Mouse (Mus musculus) forebrain, embryonic 10.5 days (tissue): Measurements from ENCODE around the gene Adcy6. TPM values are rescaled to one million over a fixed set of nuclear protein-coding genes. Genes with fewer than 3 reads are reported as not detected.

Experiments used
- DNase-seq: peaks from one replicate; pipeline ENCODE4 v3.0.0-alpha.2; 2017; ENCODE audit warnings: low spot score; ENCODE audit errors: extremely low spot score
- H3K27ac ChIP-seq: fragments of 300-500 bp; sonication (generic); 2 replicates; pipeline ENCODE4 v1.5.1; 2016; ENCODE audit warnings: mild to moderate bottlenecking
- H3K27me3 ChIP-seq: fragments of 300-500 bp; sonication (generic); 2 replicates; pipeline ENCODE4 v1.6.1; 2016; ENCODE audit warnings: mild to moderate bottlenecking; ENCODE audit not compliant: poor library complexity, severe bottlenecking
- H3K36me3 ChIP-seq: fragments of 300-500 bp; sonication (generic); replicated peaks from 2 replicates; pipeline ENCODE4 v1.6.1; 2016; ENCODE audit warnings: mild to moderate bottlenecking, moderate library complexity
- H3K4me1 ChIP-seq: fragments of 300-500 bp; sonication (generic); 2 replicates; pipeline ENCODE4 v1.6.1; 2016
- H3K4me3 ChIP-seq: fragments of 300-500 bp; sonication (generic); 2 replicates; pipeline ENCODE4 v1.5.1; 2016; ENCODE audit warnings: mild to moderate bottlenecking, moderate library complexity
- H3K9me3 ChIP-seq: fragments of 300-500 bp; sonication (generic); 2 replicates; pipeline ENCODE4 v1.6.1; 2016; ENCODE audit warnings: mild to moderate bottlenecking, moderate library complexity
- WGBS: fragments of 180-500 bp; shearing (Covaris S2); methylation state at CpG from one replicate; pipeline ENCODE4 v1.1.7; 2016; 5-methylcytosine and 5-hydroxymethylcytosine counted together
- polyA plus RNA-seq: library from polyadenylated mRNA; unstranded; fragments of >200 nt; fragmentation: Nextera tagmentation; extraction: Ambion mirVana; gene quantifications from 2 replicates; pipeline ENCODE4 v1.2.1, GENCODE M21; 2016

Gene Adcy6
- polyA plus RNA-seq, 1 experiment from 2014 or later = 11.9 TPM

GRCm38 (mm10) chr15:98635291-98635841, 25.5 kb upstream of the Adcy6 start:
- Histone ChIP-seq H3K4me3 (peak overlapping the region; percentile 87), H3K4me1 (peaks cover 79% of the 10 kb centered on the region), H3K27ac (peak overlapping the region; percentile 95), H3K27me3 (peaks cover 92% of the 10 kb centered on the region), H3K36me3 (peaks cover 11% of the 10 kb centered on the region), H3K9me3 (no peaks in the 10 kb centered on the region)
- WGBS = 1% methylated on average over 21 of the region's 21 CpGs
- DNase-seq = no peak

GRCm38 (mm10) chr15:98634541-98635081, 24.7 kb upstream of the Adcy6 start:
- H3K4me3 ChIP-seq = peak overlapping the region; percentile 87
- H3K4me1 ChIP-seq = peaks cover 79% of the 10 kb centered on the region
- H3K27ac ChIP-seq = peak overlapping the region; percentile 95
- H3K27me3 ChIP-seq = peaks cover 93% of the 10 kb centered on the region
- peak; percentile 87 for DNase-seq
- no peaks in the 10 kb centered on the region for H3K9me3 ChIP-seq
- peaks cover 4% of the 10 kb centered on the region; the same call in 1 of the 2 replicates for H3K36me3 ChIP-seq
- whole genome bisulfite sequencing = under 1% methylated on average over 63 of the region's 65 CpGs

GRCm38 (mm10) chr15:98633822-98634470, 24.1 kb upstream of the Adcy6 start:
- Histone ChIP-seq H3K27me3 (peaks cover 94% of the 10 kb centered on the region), H3K4me3 (peak overlapping the region; percentile 87), H3K27ac (peak overlapping the region; percentile 95), H3K4me1 (peaks cover 80% of the 10 kb centered on the region), H3K36me3 (no peaks in the 10 kb centered on the region), H3K9me3 (no peaks in the 10 kb centered on the region)
- no peak for DNase-seq
- WGBS = 0% methylated on average over 25 of the region's 25 CpGs

GRCm38 (mm10) chr15:98632921-98633320, 23.0 kb upstream of the Adcy6 start:
- peaks cover 90% of the 10 kb centered on the region for H3K4me1 ChIP-seq
- no peaks in the 10 kb centered on the region for H3K9me3 ChIP-seq
- H3K27me3 ChIP-seq = peaks cover 100% of the 10 kb centered on the region
- H3K4me3 ChIP-seq = peak overlapping the region; percentile 87
- no peak for DNase-seq
- WGBS = under 1% methylated on average over 4 of the region's 4 CpGs
- no peaks in the 10 kb centered on the region for H3K36me3 ChIP-seq
- peak overlapping the region; percentile 80; the same call in 1 of the 2 replicates for H3K27ac ChIP-seq

- H3K27me3 ChIP-seq = peaks cover 100% of the 10 kb centered on the region
- WGBS = under 1% methylated on average over 25 of the region's 25 CpGs
Observed at GRCm38 (mm10) chr15:98632107-98632744, 22.4 kb upstream of the Adcy6 start.

GRCm38 (mm10) chr15:98631493-98631892, 21.6 kb upstream of the Adcy6 start:
- H3K36me3 ChIP-seq = no peaks in the 10 kb centered on the region
- H3K27me3 ChIP-seq = peaks cover 100% of the 10 kb centered on the region
- H3K9me3 ChIP-seq = no peaks in the 10 kb centered on the region
- peak overlapping the region; percentile 87 for H3K4me3 ChIP-seq
- peak overlapping the region; percentile 80 for H3K27ac ChIP-seq
- peaks cover 85% of the 10 kb centered on the region for H3K4me1 ChIP-seq
- peak; percentile 82 for DNase-seq
- under 1% methylated on average over 18 of the region's 18 CpGs for WGBS

More at GRCm38 (mm10) chr15:98632107-98632744, 22.4 kb upstream of the Adcy6 start:
- H3K9me3 ChIP-seq = no peaks in the 10 kb centered on the region
- peak; percentile 69 for DNase-seq
- H3K4me3 ChIP-seq = peak overlapping the region; percentile 87
- H3K27ac ChIP-seq = peak overlapping the region; percentile 80
- H3K36me3 ChIP-seq = no peaks in the 10 kb centered on the region
- H3K4me1 ChIP-seq = peaks cover 90% of the 10 kb centered on the region

GRCm38 (mm10) chr15:98630540-98630939, 20.7 kb upstream of the Adcy6 start, which contains the start of gene Cacnb3:
Gene Cacnb3 (plus strand): TSS chr15:98630840.
- Histone ChIP-seq H3K27me3 (peaks cover 92% of the 10 kb centered on the region), H3K9me3 (no peaks in the 10 kb centered on the region), H3K4me3 (peak within 1 kb of the TSS; percentile 87), H3K36me3 (no peaks in the 10 kb centered on the region), H3K27ac (peak within 1 kb of the TSS; percentile 80), H3K4me1 (peaks cover 84% of the 10 kb centered on the region)
- DNase-seq = no peak
- WGBS = 35% methylated on average over 4 of the region's 4 CpGs

GRCm38 (mm10) chr15:98629464-98629863, 19.6 kb upstream of the Adcy6 start:
- H3K4me3 ChIP-seq = peak overlapping the region; percentile 33; the same call in 1 of the 2 replicates
- no peak for DNase-seq
- H3K4me1 ChIP-seq = peaks cover 73% of the 10 kb centered on the region
- 61% methylated on average over 6 of the region's 6 CpGs for WGBS
- H3K9me3 ChIP-seq = no peaks in the 10 kb centered on the region
- H3K27ac ChIP-seq = peak overlapping the region; percentile 74; the same call in 1 of the 2 replicates
- peaks cover 87% of the 10 kb centered on the region for H3K27me3 ChIP-seq
- H3K36me3 ChIP-seq = no peaks in the 10 kb centered on the region

GRCm38 (mm10) chr15:98628589-98629254, 18.8 kb upstream of the Adcy6 start:
- DNase-seq = peak; percentile 50
- H3K27ac ChIP-seq = peak overlapping the region; percentile 74
- peaks cover 66% of the 10 kb centered on the region for H3K4me1 ChIP-seq
- H3K9me3 ChIP-seq = no peaks in the 10 kb centered on the region
- peaks cover 83% of the 10 kb centered on the region for H3K27me3 ChIP-seq
- WGBS = 8% methylated on average over 20 of the region's 20 CpGs
- peak overlapping the region; percentile 33 for H3K4me3 ChIP-seq
- no peaks in the 10 kb centered on the region for H3K36me3 ChIP-seq

- H3K36me3 ChIP-seq = no peaks in the 10 kb centered on the region
- no peak for DNase-seq
- WGBS = 75% methylated on average over 7 of the region's 7 CpGs
- H3K27me3 ChIP-seq = peaks cover 80% of the 10 kb centered on the region
- H3K9me3 ChIP-seq = no peaks in the 10 kb centered on the region
- no peak overlapping the region for H3K4me3 ChIP-seq
- H3K27ac ChIP-seq = no peak overlapping the region
- peaks cover 60% of the 10 kb centered on the region for H3K4me1 ChIP-seq
Observed at GRCm38 (mm10) chr15:98626487-98627212, 16.8 kb upstream of the Adcy6 start.

- H3K4me3 ChIP-seq = no peak overlapping the region
- no peaks in the 10 kb centered on the region for H3K36me3 ChIP-seq
- DNase-seq = no peak
- H3K27ac ChIP-seq = no peak overlapping the region
- H3K27me3 ChIP-seq = peaks cover 74% of the 10 kb centered on the region
- WGBS = 34% methylated on average over 8 of the region's 8 CpGs
- H3K9me3 ChIP-seq = no peaks in the 10 kb centered on the region
- peaks cover 55% of the 10 kb centered on the region for H3K4me1 ChIP-seq
Observed at GRCm38 (mm10) chr15:98626078-98626477, 16.2 kb upstream of the Adcy6 start.

- WGBS = 62% methylated on average over 5 of the region's 5 CpGs
Observed at GRCm38 (mm10) chr15:98623361-98623821, 13.5 kb upstream of the Adcy6 start.

More at GRCm38 (mm10) chr15:98623361-98623821, 13.5 kb upstream of the Adcy6 start:
- Histone ChIP-seq H3K4me3 (no peak overlapping the region), H3K27me3 (peaks cover 48% of the 10 kb centered on the region), H3K9me3 (no peaks in the 10 kb centered on the region), H3K27ac (no peak overlapping the region), H3K36me3 (no peaks in the 10 kb centered on the region), H3K4me1 (peaks cover 31% of the 10 kb centered on the region)
- no peak for DNase-seq
